Mouse (Mus musculus) kidney, adult 2 months (tissue): ENCODE results near the gene Klrb1a. TPM values are rescaled to one million over a fixed set of nuclear protein-coding genes. Genes with fewer than 3 reads are reported as not detected.
"Not testable (repeated sequence)": the region's sequence is repeated elsewhere in the genome, so short reads cannot be mapped to it uniquely, and the experiment has no call there.

Experiments used
- DNase-seq: peaks from one replicate; pipeline ENCODE4 v3.0.0; 2021
- H3K27ac ChIP-seq: fragments of 200-500 bp; 2 replicates; pipeline ENCODE4 v1.5.1; 2012; ENCODE audit warnings: low read depth, low read length, control low read depth, inconsistent platforms; ENCODE audit not compliant: insufficient read depth
- H3K27me3 ChIP-seq: fragments of 200-500 bp; replicated peaks from 2 replicates; pipeline ENCODE4 v1.6.1; 2012; ENCODE audit warnings: mild to moderate bottlenecking, moderate library complexity, low read length, inconsistent platforms; ENCODE audit not compliant: control insufficient read depth, insufficient read depth
- H3K36me3 ChIP-seq: fragments of 200-500 bp; 2 replicates; pipeline ENCODE4 v1.6.1; 2012; ENCODE audit warnings: mild to moderate bottlenecking, moderate library complexity, low read length, inconsistent platforms; ENCODE audit not compliant: control insufficient read depth, insufficient read depth
- H3K4me1 ChIP-seq: fragments of 200-500 bp; 2 replicates; pipeline ENCODE4 v1.6.1; 2011; ENCODE audit warnings: low read length; ENCODE audit not compliant: control insufficient read depth, insufficient read depth
- H3K4me3 ChIP-seq: fragments of 200-500 bp; 2 replicates; pipeline ENCODE4 v1.5.1; 2011; ENCODE audit warnings: mild to moderate bottlenecking, low read depth, low read length, control low read depth; ENCODE audit not compliant: insufficient read depth
- CTCF ChIP-seq: fragments of 200-500 bp; conservative IDR thresholded peaks from 2 replicates; pipeline ENCODE4 v1.5.1; 2011; ENCODE audit warnings: low read depth, mild to moderate bottlenecking, control low read depth, low read length, moderate library complexity, mixed read lengths; ENCODE audit not compliant: insufficient read depth, insufficient read length
- POLR2A ChIP-seq: fragments of 200-500 bp; IDR thresholded peaks from one replicate; pipeline ENCODE4 v1.6.1; 2011; ENCODE audit warnings: low read depth, low read length, control low read depth
- WGBS: fragments of 180-500 bp; shearing (Covaris S2); methylation state at CpG from one replicate; pipeline ENCODE4 v1.1.7; 2018; 5-methylcytosine and 5-hydroxymethylcytosine counted together
- polyA plus RNA-seq: library from polyadenylated mRNA; depleted of rRNA; stranded (reverse); fragments of >200 nt; gene quantifications from 2 replicates; pipeline ENCODE4 v1.2.3, GENCODE M21; 2012

The Klrb1a gene
- polyA plus RNA-seq, 1 experiment: 0.20 TPM

DNA sequence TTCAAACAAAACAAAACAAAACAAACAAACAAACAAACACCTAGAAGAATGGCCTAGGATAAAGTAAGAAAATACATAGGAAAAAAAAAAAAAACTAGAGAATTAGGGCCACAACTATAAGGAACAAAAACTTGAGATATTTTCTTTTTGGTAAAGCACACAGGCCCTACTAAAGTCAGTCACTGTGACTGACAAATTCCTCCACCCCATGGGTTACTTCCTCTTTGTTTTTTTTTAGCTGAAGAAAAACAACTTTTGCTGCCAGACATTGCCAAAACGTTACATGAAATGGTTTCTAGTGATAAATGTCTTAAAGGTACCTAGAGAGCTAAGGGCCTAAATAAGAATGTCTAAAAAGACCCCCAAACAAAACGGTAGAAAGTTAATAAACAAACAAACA is 20.7 kb upstream of the Klrb1a start:
- H3K36me3 ChIP-seq: no peaks in the 10 kb centered on the region
- H3K27me3 ChIP-seq: no peaks in the 10 kb centered on the region
- WGBS: 35% methylated on average over 2 of the region's 2 CpGs
- no peak overlapping the region for H3K27ac ChIP-seq
- DNase-seq: no peak
- no peaks in the 10 kb centered on the region for H3K4me1 ChIP-seq
- TF ChIP-seq POLR2A: no peak
- TF ChIP-seq CTCF: no peak
- no peak overlapping the region for H3K4me3 ChIP-seq

DNA sequence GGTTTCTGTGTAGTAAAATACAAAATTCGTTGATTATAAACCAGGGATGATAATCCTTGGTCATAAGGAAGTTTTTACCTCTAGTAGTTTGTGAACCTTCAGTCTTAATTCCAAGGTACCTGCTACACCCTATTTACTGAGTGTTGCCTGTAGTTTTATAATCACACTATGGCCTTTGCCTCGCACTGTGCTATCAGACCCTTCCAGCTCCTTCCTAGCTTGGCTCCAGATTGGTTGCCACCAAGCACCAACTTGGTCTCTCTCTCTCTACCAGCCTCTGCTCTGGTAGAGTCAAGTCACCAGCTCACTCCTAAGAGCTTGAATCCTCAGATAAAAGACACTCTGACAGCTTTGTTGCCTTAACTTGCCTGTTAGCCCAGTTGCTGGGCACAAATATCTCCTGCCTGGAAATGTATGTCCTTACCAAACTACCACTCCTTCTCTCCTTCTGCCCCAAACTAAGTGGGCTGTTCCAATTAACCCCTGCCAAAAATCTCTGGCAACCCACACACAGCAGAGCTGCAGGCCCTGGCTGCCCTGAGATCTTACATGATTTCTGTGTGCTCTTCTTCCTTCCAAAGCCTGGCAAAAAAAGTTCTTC is 17.9 kb upstream of the Klrb1a start:
- no peaks in the 10 kb centered on the region for H3K36me3 ChIP-seq
- DNase-seq: no peak
- no peak overlapping the region for H3K4me3 ChIP-seq
- no peak overlapping the region for H3K27ac ChIP-seq
- TF ChIP-seq POLR2A (no peak), CTCF (no peak)
- no peaks in the 10 kb centered on the region for H3K27me3 ChIP-seq
- H3K4me1 ChIP-seq: no peaks in the 10 kb centered on the region
- WGBS: 81% methylated on average over 2 of the region's 2 CpGs

DNA sequence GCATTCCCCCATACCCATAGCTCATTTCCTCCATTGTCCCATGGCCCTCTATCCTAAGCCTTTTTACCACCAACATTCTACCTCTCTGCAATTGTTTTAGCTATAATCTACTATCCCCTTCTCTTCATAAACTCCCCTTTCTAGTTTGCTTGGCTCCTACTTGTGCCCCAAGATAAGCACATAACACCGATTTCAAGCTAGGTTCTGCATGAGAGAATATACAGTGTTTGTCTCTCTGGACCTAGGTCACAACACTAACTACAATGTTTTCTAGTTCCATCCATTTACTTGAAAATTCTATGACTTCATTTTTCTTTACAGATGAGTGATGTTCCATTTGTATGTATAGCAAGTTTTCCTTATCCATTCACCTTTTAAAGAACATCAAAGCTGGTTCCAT is 17.3 kb upstream of the Klrb1a start:
- DNase-seq: no peak
- Histone ChIP-seq H3K36me3 (no peaks in the 10 kb centered on the region), H3K4me3 (no peak overlapping the region), H3K27me3 (no peaks in the 10 kb centered on the region), H3K4me1 (no peaks in the 10 kb centered on the region), H3K27ac (no peak overlapping the region)
- WGBS: 78% methylated on average over 1 of the region's 1 CpGs
- TF ChIP-seq POLR2A (no peak), CTCF (no peak)

DNA sequence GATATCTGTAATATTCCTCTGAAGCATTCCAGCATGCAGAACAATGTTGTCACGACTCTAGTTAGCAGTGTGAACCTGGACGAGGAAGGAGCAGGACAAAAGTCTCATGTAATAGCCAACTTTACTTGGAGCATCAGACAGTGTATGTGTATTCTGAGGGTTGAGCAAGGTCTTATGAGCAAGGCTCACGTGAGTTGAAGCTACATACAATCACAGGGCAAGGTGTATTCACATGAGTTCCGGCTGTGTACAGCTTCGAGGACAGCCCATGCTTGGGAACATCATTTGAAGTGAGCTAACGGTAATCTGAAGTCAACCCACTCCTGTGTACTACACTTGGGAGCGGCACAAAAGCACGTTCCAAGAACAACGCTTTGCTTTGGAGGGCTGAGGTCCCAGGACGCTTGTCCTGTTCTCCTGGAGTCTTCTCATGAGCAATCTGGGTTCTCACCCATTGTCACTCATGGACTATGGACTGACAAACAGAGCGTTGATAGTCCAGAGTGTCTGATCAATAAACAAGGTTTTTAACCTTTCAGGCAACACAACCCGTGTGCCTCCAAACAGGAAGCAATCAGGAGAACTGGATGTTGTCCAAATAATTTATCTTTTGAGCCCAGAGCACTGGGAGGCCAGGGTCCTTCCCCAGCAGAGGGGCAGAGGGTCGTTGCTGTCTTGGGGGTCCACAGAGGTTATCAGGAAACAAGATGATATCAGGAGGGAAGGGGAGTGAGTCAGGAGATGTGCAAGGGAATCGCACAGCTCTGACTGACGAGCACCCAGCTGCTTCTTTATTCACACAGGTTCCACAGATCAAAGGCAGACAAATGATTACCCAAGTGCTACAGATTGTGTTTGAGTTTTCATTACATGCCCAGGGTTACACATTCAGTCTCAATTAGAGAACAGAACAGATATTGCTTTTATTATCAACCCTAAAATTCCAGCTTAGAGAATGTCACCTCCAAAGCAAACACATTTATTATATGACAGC is 7.9 kb upstream of the Klrb1a start:
- H3K36me3 ChIP-seq, H3K27me3 ChIP-seq, DNase-seq, H3K27ac ChIP-seq, H3K4me3 ChIP-seq, H3K4me1 ChIP-seq: not testable (repeated sequence)
- WGBS: 70% methylated on average over 15 of the region's 15 CpGs

DNA sequence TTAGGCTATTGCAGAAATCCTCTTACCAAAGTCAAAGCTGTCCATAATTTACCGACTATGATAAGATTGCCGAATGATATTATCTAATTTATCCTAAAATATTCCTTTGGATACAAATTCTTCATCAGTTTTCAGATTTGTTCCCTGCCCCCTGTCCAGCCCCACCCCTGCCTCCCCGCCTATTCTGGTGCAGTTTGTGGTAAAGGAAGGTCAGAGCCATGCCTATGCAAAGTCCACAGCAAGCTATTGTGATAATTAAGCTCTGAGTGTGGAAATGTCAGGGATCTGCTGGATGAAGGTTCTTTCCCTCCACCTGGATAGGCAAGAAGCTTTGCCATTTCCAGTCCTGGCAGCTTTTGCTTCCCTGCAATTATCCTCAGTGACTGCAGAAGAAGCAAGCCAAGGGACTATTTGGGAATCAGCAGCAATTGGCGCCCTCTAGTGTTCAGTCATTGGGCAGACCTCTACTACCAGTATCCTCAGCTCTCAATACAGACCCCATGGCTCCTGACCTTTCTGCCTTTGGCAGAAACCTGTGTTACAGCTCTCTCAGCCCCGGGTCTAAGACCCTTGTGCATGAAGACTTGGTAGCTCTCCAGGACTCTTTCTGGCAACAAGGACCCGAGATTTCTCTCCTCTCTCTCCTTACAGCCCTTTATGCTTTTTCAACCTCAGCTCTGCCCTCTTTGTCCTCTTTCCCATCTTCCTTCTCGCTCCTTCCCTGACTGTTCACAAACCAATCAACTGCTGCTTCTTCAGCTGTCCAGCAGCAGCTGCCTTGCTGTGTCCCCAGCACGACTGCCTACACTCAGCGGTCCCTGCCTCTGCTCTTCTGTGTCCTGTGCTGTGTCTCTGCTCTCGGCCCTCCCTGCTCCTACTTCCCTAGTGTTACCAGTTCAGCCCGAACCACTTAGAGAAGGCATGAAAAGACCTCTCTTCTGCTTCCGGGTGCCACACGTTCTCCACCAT is 6.7 kb upstream of the Klrb1a start:
- not testable (repeated sequence) for H3K36me3 ChIP-seq, H3K4me3 ChIP-seq, H3K27me3 ChIP-seq, H3K27ac ChIP-seq, H3K4me1 ChIP-seq
- DNase-seq: peak; percentile 64
- WGBS: 57% methylated on average over 13 of the region's 13 CpGs
- TF ChIP-seq CTCF: peak; percentile 69

DNA sequence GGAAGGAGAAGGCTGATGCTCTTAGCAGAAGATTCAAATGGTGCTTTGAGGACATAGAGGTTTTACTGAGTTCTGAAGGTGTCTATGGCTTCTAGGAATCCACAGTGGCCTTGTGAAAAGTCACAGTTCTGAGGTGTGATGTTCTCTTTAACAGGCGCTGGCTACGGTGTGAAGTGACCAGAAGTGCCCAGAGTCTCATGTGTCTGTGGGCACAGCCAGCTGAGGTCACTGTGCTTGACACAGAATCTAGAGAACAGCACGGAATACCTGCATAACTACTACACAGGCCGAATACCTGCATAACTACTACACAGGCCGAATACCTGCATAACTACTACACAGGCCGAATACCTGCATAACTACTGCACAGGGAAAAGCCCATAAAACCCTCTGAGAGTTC is 1.9 kb upstream of the Klrb1a start:
- H3K27ac ChIP-seq, H3K4me3 ChIP-seq, H3K36me3 ChIP-seq, H3K4me1 ChIP-seq, H3K27me3 ChIP-seq: not testable (repeated sequence)
- peak; percentile 25 for DNase-seq
- WGBS: 65% methylated on average over 6 of the region's 6 CpGs

DNA sequence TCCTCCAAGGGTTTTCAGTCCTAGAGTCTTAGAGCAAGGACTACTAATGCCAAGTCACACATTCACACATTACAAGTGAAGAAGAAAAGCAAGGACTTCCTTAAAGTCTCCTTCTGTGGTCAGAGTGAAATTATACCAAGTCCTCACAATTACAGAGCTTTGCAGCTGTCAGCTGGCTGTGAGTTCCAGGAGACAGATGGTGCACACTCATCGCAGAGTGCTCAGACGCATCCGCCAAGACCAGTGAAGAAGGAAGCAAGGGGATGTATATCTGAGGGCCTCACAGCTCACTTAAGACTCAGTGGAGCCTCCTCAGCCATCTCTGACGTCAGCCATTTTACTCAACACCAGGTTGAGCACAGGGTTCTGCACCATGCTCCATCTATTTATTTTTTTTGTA is 1.1 kb upstream of the Klrb1a start:
- DNase-seq: no peak
- H3K27ac ChIP-seq: no peak overlapping the region
- H3K36me3 ChIP-seq: no peaks in the 10 kb centered on the region
- H3K4me3 ChIP-seq: no peak overlapping the region
- TF ChIP-seq CTCF: no peak
- TF ChIP-seq POLR2A: no peak
- 81% methylated on average over 4 of the region's 4 CpGs for WGBS
- H3K27me3 ChIP-seq: no peaks in the 10 kb centered on the region
- H3K4me1 ChIP-seq: no peaks in the 10 kb centered on the region
